Mouse (Mus musculus): ENCODE data around the gene Hist1h4f. TPM values are rescaled to one million over a fixed set of nuclear protein-coding genes. Genes with fewer than 3 reads are reported as not detected.

The Hist1h4f gene
- total RNA-seq, 1 experiment from 2014 or later, result 2,993 TPM

- no peak for ATAC-seq (replicated peaks; ENCODE audit: low read depth, poor library complexity, severe bottlenecking)
Observed at GRCm38 (mm10) chr13:23536076-23536822, 15.2 kb downstream of the Hist1h4f start.

- ATAC-seq (replicated peaks; ENCODE audit: low read depth, poor library complexity, severe bottlenecking), result peak; percentile 65
Observed at GRCm38 (mm10) chr13:23535137-23536075, 16.0 kb downstream of the Hist1h4f start, which contains the start of gene Hist1h3g. Hist1h3g (plus strand) TSS chr13:23535422.

GRCm38 (mm10) chr13:23534368-23535131, 16.9 kb downstream of the Hist1h4f start:
- ATAC-seq (replicated peaks; ENCODE audit: low read depth, poor library complexity, severe bottlenecking), result 0 out of 2 replicates have a peak, but pooled peaks have one; percentile 2

GRCm38 (mm10) chr13:23533560-23534367, 17.7 kb downstream of the Hist1h4f start, which contains the start of gene Hist1h2af:
Hist1h2af (plus strand) TSS chr13:23533906.
- ATAC-seq (replicated peaks; ENCODE audit: low read depth, poor library complexity, severe bottlenecking), result peak; percentile 42

GRCm38 (mm10) chr13:23532262-23533075, 19.0 kb downstream of the Hist1h4f start:
- no peak for ATAC-seq (replicated peaks; ENCODE audit: low read depth, poor library complexity, severe bottlenecking)

- peak; percentile 55 for ATAC-seq (replicated peaks; ENCODE audit: low read depth, poor library complexity, severe bottlenecking)
Observed at GRCm38 (mm10) chr13:23530901-23531875, 20.3 kb downstream of the Hist1h4f start, which contains the start of gene Hist1h4h. Hist1h4h (plus strand) TSS chr13:23531050.

- ATAC-seq (replicated peaks; ENCODE audit: low read depth, poor library complexity, severe bottlenecking), result no peak
Observed at GRCm38 (mm10) chr13:23530181-23530900, 21.1 kb downstream of the Hist1h4f start.

- no peak for ATAC-seq (replicated peaks; ENCODE audit: low read depth, poor library complexity, severe bottlenecking)
Observed at GRCm38 (mm10) chr13:23529480-23530165, 21.8 kb downstream of the Hist1h4f start.

GRCm38 (mm10) chr13:23529005-23529404, 22.4 kb downstream of the Hist1h4f start:
- ATAC-seq (replicated peaks; ENCODE audit: low read depth, poor library complexity, severe bottlenecking), result no peak

GRCm38 (mm10) chr13:23526312-23526711, 25.1 kb downstream of the Hist1h4f start:
- peak; percentile 41 for ATAC-seq (replicated peaks; ENCODE audit: low read depth, poor library complexity, severe bottlenecking)

- ATAC-seq (replicated peaks; ENCODE audit: low read depth, poor library complexity, severe bottlenecking), result no peak
Observed at GRCm38 (mm10) chr13:23525901-23526300, 25.5 kb downstream of the Hist1h4f start.

- ATAC-seq (replicated peaks; ENCODE audit: low read depth, poor library complexity, severe bottlenecking), result peak; percentile 63
Observed at GRCm38 (mm10) chr13:23524654-23525053, 26.8 kb downstream of the Hist1h4f start.

GRCm38 (mm10) chr13:23523976-23524375, 27.5 kb downstream of the Hist1h4f start:
- ATAC-seq (replicated peaks; ENCODE audit: low read depth, poor library complexity, severe bottlenecking), result no peak

- ATAC-seq (replicated peaks; ENCODE audit: low read depth, poor library complexity, severe bottlenecking), result 0 out of 2 replicates have a peak, but pooled peaks have one; percentile 19
Observed at GRCm38 (mm10) chr13:23521703-23522102, 29.7 kb downstream of the Hist1h4f start.

- ATAC-seq (replicated peaks; ENCODE audit: low read depth, poor library complexity, severe bottlenecking), result peak; percentile 13; the same call in 1 of the 2 replicates
Observed at GRCm38 (mm10) chr13:23519416-23519815, 32.0 kb downstream of the Hist1h4f start.

GRCm38 (mm10) chr13:23518885-23519284, 32.6 kb downstream of the Hist1h4f start:
- peak; percentile 14; the same call in 1 of the 2 replicates for ATAC-seq (replicated peaks; ENCODE audit: low read depth, poor library complexity, severe bottlenecking)
